Mouse (Mus musculus) small intestine, adult 2 months (tissue): ENCODE data around the gene Ncapg.

Source experiments
- CTCF ChIP-seq: fragments of 200-500 bp; IDR thresholded peaks from 2 replicates; pipeline ENCODE4 v1.5.1; 2012; ENCODE audit warnings: low read depth, mild to moderate bottlenecking, control low read depth, inconsistent platforms, low read length, moderate library complexity, mixed read lengths; ENCODE audit not compliant: insufficient replicate concordance, insufficient read length; ENCODE audit errors: extremely low read depth
- POLR2A ChIP-seq: fragments of 200-500 bp; IDR thresholded peaks from 2 replicates; pipeline ENCODE4 v1.6.1; 2012; ENCODE audit warnings: low read depth, mild to moderate bottlenecking, control low read depth, inconsistent platforms, low read length, moderate library complexity

DNA sequence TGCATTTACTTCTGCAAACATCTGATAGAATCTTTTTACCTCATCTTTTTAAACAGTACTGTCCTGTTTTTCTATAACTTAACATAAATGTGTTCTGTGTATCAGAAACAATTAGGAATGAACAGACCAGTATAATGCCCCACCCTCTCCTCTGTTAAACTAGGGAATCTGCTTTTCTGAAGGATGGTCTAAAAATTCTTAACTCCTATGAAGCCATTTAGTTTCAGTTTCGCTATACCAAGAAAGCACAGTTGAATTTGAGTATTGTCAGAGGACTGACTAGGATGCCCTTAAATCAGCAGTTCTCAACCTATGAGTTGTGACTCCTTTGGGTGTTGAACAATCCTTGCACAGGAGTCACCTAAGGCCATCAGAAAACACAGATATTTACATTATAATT, 5.3 kb downstream of the Ncapg start:
- TF ChIP-seq CTCF (no peak), POLR2A (no peak)
